Mouse (Mus musculus) liver, embryonic 13.5 days (tissue): ENCODE measurements at regions not wholly inside any gene's neighbourhood (a gene's known extent, or its start where the extent isn't known, plus 50 kb on each side); places are given as distances from the start of the nearest gene placed in this dataset.
A peak's percentile ranks its signal among the peaks of the same experiment; 100 is the strongest.
"Not testable (repeated sequence)": the region's sequence is repeated elsewhere in the genome, so short reads cannot be mapped to it uniquely, and the experiment has no call there.

ENCODE experiments used
- ATAC-seq: fragments of 200-750 bp; cut with Nextera tagmentation; 2 replicates; pipeline ENCODE4 v1.8.0; 2017; ENCODE audit warnings: low read depth, mild to moderate bottlenecking, moderate number of reproducible peaks, moderate library complexity
- DNase-seq: peaks from one replicate; pipeline ENCODE4 v3.0.0; 2022
- H3K27ac ChIP-seq: fragments of 300-500 bp; sonication (generic); 2 replicates; pipeline ENCODE4 v1.5.1; 2015; ENCODE audit warnings: moderate library complexity, mild to moderate bottlenecking, inconsistent platforms
- H3K27me3 ChIP-seq: fragments of 300-500 bp; sonication (generic); 2 replicates; pipeline ENCODE4 v1.6.1; 2015; ENCODE audit warnings: mild to moderate bottlenecking, inconsistent platforms
- H3K36me3 ChIP-seq: fragments of 300-500 bp; sonication (generic); 2 replicates; pipeline ENCODE4 v1.6.1; 2015; ENCODE audit warnings: mild to moderate bottlenecking, inconsistent platforms
- H3K4me1 ChIP-seq: fragments of 300-500 bp; sonication (generic); replicated peaks from 2 replicates; pipeline ENCODE4 v1.6.1; 2015; ENCODE audit warnings: inconsistent platforms
- H3K4me2 ChIP-seq: fragments of 300-500 bp; sonication (generic); 2 replicates; pipeline ENCODE4 v1.6.1; 2015; ENCODE audit warnings: inconsistent platforms, mild to moderate bottlenecking, moderate library complexity
- H3K4me3 ChIP-seq: fragments of 300-500 bp; sonication (generic); replicated peaks from 2 replicates; pipeline ENCODE4 v1.5.1; 2015; ENCODE audit warnings: mild to moderate bottlenecking, inconsistent platforms
- H3K9ac ChIP-seq: fragments of 300-500 bp; sonication (generic); 2 replicates; pipeline ENCODE4 v1.6.1; 2015; ENCODE audit warnings: mild to moderate bottlenecking, inconsistent platforms
- H3K9me3 ChIP-seq: fragments of 300-500 bp; sonication (generic); replicated peaks from 2 replicates; pipeline ENCODE4 v1.6.1; 2016; ENCODE audit warnings: inconsistent platforms
- WGBS: fragments of 180-500 bp; shearing (Covaris S2); methylation state at CpG from one replicate; pipeline ENCODE4 v1.1.7; 2015; ENCODE audit not compliant: insufficient replicate concordance; 5-methylcytosine and 5-hydroxymethylcytosine counted together

DNA sequence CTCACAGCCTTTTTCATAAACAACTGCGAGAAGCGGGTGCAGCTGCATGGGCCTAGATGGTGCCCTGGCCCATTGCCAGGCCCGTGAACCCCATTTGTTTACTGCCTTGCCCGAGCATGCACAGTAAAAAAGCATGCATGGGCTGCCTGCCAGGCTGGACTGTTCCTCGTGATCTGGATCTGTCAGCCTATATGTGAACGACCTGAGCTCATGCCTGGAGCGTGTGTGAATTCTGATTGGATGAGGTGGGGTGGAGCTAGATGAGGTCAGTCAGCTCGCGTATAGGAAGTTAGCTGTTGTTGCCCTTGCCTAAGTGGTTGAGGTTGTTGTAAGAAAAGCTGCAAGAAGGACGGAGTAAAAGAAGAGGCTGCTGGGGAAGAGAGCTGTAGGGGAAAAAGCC lies 194.9 kb downstream of the Teddm3 start:
- no peaks in the 10 kb centered on the region for H3K36me3 ChIP-seq
- H3K4me1 ChIP-seq: no peaks in the 10 kb centered on the region
- no peak overlapping the region for H3K27ac ChIP-seq
- no peak overlapping the region for H3K4me2 ChIP-seq
- ATAC-seq (no peak), DNase-seq (no peak)
- H3K9ac ChIP-seq: no peak overlapping the region
- H3K27me3 ChIP-seq: no peaks in the 10 kb centered on the region
- H3K9me3 ChIP-seq: no peaks in the 10 kb centered on the region
- H3K4me3 ChIP-seq: no peak overlapping the region
- 60% methylated on average over 10 of the region's 10 CpGs for WGBS

- H3K4me1 ChIP-seq: no peaks in the 10 kb centered on the region
- H3K4me3 ChIP-seq: no peak overlapping the region
- DNase-seq (no peak), ATAC-seq (no peak)
- H3K36me3 ChIP-seq: no peaks in the 10 kb centered on the region
- no peak overlapping the region for H3K27ac ChIP-seq
- WGBS: 74% methylated on average over 1 of the region's 1 CpGs
- no peaks in the 10 kb centered on the region for H3K9me3 ChIP-seq
- H3K27me3 ChIP-seq: no peaks in the 10 kb centered on the region
- no peak overlapping the region for H3K9ac ChIP-seq
- H3K4me2 ChIP-seq: no peak overlapping the region
Observed at GRCm38 (mm10) chr16:20936722-20937121, 202.4 kb upstream of the Thpo start.

- DNase-seq, H3K36me3 ChIP-seq, H3K4me3 ChIP-seq, H3K9me3 ChIP-seq, H3K4me1 ChIP-seq, H3K27ac ChIP-seq, H3K9ac ChIP-seq, H3K27me3 ChIP-seq, H3K4me2 ChIP-seq, ATAC-seq: not testable (repeated sequence)
Observed at GRCm38 (mm10) chr16:20934846-20935245, 200.5 kb upstream of the Thpo start.

- DNase-seq, H3K4me2 ChIP-seq, H3K27ac ChIP-seq, H3K9ac ChIP-seq, H3K36me3 ChIP-seq, H3K9me3 ChIP-seq, H3K4me3 ChIP-seq, ATAC-seq, H3K27me3 ChIP-seq, H3K4me1 ChIP-seq: not testable (repeated sequence)
- WGBS: 34% methylated on average over 5 of the region's 5 CpGs
Observed at GRCm38 (mm10) chr16:20930003-20930402, 195.7 kb upstream of the Thpo start.

GRCm38 (mm10) chr16:20925776-20926175 lies 191.5 kb upstream of the Thpo start:
- H3K4me1 ChIP-seq, H3K27ac ChIP-seq, H3K9me3 ChIP-seq, H3K4me2 ChIP-seq, H3K9ac ChIP-seq, DNase-seq, H3K27me3 ChIP-seq, ATAC-seq, H3K4me3 ChIP-seq, H3K36me3 ChIP-seq: not testable (repeated sequence)

- H3K4me3 ChIP-seq, DNase-seq, H3K4me2 ChIP-seq, H3K27me3 ChIP-seq, H3K9me3 ChIP-seq, H3K9ac ChIP-seq, H3K27ac ChIP-seq, H3K4me1 ChIP-seq, ATAC-seq, H3K36me3 ChIP-seq: not testable (repeated sequence)
- 44% methylated on average over 3 of the region's 3 CpGs for WGBS
Observed at GRCm38 (mm10) chr16:20910864-20911263, 176.6 kb upstream of the Thpo start.

DNA sequence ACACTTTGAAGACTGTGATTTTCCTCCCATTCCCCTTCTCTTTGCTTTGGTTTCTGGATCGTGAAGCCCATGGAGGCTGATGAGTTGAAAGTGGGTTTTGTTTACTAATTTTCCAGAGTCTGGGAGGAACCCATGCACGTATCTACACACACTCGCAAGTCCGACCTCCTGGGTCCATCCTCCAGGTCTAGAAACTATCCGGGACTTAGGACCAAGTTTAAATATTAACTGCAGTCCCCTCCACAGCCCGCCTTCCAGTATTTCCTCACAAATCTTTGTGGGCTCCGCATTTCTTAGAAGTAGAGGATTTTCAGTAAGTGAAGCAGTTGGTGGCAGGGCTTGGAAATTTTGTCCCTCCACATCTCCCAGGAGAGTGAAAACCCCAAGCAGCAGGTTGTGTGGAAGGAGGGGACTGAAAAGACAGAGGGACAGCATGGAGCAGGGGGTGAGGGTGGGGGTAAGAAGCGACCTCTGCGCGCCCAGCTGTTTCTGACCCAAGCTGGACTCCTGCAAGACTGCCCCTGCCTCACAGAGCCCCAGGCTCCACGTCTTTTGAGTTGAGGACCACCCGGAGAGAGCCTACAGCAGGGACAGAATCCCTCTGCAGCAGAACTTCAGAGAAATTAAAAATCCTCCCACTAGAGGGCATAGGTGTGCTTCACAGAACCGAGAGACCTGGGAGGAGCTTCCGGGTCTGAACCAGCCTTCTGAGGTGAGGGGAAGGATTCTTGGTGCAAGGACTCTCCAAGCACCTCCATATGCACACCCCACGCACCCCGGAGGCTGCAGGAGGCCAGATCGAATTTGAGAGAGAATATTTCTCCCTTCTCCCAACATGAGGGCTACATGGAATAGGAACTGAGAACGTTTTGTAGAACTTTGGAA lies 174.4 kb upstream of the Thpo start:
- H3K4me1 ChIP-seq, H3K36me3 ChIP-seq, H3K27me3 ChIP-seq, H3K4me3 ChIP-seq, H3K27ac ChIP-seq, H3K9me3 ChIP-seq, H3K9ac ChIP-seq, DNase-seq: not testable (repeated sequence)
- 23% methylated on average over 17 of the region's 18 CpGs for WGBS
- ATAC-seq: peak; percentile 43; the same call in 1 of the 2 replicates
- H3K4me2 ChIP-seq: peak overlapping the region; percentile 21

DNA sequence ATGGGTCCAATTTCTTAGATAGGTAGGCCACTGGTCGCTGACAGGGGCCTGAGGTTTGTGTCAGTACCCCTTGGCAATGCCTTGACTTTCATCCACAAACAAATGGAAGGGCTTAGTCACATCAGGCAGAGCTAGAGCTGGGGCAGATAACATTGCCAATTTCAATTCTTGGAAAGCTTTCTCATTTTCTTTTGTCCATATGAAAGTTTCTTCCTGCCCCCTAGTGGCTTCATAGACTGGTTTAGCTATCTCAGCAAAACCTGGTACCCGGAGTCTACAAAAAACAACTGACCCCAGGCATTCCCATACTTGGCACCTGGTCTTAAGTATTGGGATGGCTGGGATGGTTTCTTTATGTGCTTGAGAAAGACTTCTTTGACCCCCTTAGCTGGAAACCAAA lies 161.4 kb upstream of the Thpo start:
- H3K4me1 ChIP-seq: no peaks in the 10 kb centered on the region
- no peaks in the 10 kb centered on the region for H3K9me3 ChIP-seq
- WGBS: 31% methylated on average over 2 of the region's 2 CpGs
- no peak overlapping the region for H3K4me3 ChIP-seq
- H3K27ac ChIP-seq: no peak overlapping the region
- ATAC-seq: no peak
- no peak for DNase-seq
- H3K27me3 ChIP-seq: no peaks in the 10 kb centered on the region
- no peak overlapping the region for H3K9ac ChIP-seq
- H3K36me3 ChIP-seq: no peaks in the 10 kb centered on the region
- H3K4me2 ChIP-seq: no peak overlapping the region

DNA sequence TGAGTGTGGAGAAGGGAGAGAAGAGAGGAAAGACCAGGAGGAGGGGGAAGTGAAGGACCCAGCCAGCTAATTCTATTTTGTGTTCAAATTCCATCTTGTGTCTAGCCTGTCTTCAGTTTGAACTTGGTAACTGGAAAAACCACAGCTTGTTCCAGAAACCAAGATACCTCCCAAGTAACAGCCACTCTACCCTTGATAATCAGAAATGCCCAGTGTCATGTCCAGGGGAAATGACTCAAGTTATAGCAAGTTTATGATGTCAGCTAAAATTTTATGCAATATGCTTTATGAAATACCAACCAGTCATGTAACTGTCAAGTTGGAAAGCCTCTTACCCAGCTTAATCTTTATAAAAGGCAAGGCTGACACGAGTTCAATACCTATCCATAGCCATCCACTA lies 137.4 kb upstream of the Thpo start:
- WGBS: 37% methylated on average over 1 of the region's 1 CpGs
- H3K9ac ChIP-seq: no peak overlapping the region
- no peak for ATAC-seq
- H3K36me3 ChIP-seq: no peaks in the 10 kb centered on the region
- no peak overlapping the region for H3K4me2 ChIP-seq
- no peak for DNase-seq
- H3K27me3 ChIP-seq: no peaks in the 10 kb centered on the region
- H3K9me3 ChIP-seq: no peaks in the 10 kb centered on the region
- no peak overlapping the region for H3K4me3 ChIP-seq
- no peak overlapping the region for H3K27ac ChIP-seq
- H3K4me1 ChIP-seq: no peaks in the 10 kb centered on the region

DNA sequence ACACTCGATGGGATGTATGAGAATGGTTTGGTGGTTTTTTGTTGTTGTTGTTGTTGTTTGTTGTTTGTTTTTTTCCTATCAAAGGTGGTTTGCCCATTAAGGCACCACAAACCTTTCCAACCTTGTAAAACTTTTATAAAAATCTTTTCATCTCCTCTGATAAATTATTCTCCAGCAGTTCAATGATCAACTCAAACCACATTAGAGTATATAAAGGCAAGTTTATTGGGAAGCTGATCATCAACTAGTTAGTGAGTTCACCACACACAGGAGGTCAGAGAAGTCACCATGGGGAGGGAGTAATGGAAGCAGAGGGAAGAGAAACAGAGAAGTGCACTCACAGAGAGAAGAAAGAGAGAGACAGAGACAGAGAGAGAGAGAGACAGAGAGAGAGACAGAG lies 132.5 kb upstream of the Thpo start:
- H3K27me3 ChIP-seq: no peaks in the 10 kb centered on the region
- H3K9ac ChIP-seq: no peak overlapping the region
- DNase-seq: no peak
- no peaks in the 10 kb centered on the region for H3K4me1 ChIP-seq
- no peak overlapping the region for H3K4me2 ChIP-seq
- no peaks in the 10 kb centered on the region for H3K36me3 ChIP-seq
- H3K9me3 ChIP-seq: no peaks in the 10 kb centered on the region
- no peak overlapping the region for H3K4me3 ChIP-seq
- ATAC-seq: no peak
- WGBS: 52% methylated on average over 1 of the region's 1 CpGs
- no peak overlapping the region for H3K27ac ChIP-seq

DNA sequence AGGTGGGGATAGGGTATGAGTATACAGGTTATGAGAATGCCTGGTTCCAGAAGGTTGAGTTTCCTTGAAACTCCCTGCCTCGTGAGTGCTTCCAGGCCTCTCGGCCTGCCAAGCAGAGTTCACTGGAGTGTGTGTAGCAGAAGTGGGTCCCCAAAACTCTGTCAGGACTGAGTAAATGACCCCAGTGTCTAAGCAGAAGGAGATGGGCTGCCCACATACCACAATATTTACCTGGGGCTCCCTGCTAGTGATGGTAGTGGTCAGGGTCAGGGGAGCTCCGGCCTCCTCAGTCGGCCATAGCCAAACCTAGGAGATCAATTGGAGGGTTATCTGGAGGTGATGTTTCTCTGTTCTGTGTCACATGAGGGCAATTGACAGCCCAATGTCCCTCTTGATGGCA lies 126.9 kb upstream of the Thpo start:
- Histone ChIP-seq H3K4me1 (no peaks in the 10 kb centered on the region), H3K9ac (no peak overlapping the region), H3K27ac (no peak overlapping the region), H3K4me3 (no peak overlapping the region), H3K27me3 (no peaks in the 10 kb centered on the region), H3K4me2 (no peak overlapping the region), H3K9me3 (no peaks in the 10 kb centered on the region), H3K36me3 (no peaks in the 10 kb centered on the region)
- DNase-seq (no peak), ATAC-seq (no peak)
- WGBS: 76% methylated on average over 4 of the region's 4 CpGs

GRCm38 (mm10) chr16:20860606-20861005 lies 126.3 kb upstream of the Thpo start:
- H3K4me1 ChIP-seq, H3K27me3 ChIP-seq, H3K4me2 ChIP-seq, DNase-seq, ATAC-seq, H3K27ac ChIP-seq, H3K36me3 ChIP-seq, H3K4me3 ChIP-seq, H3K9ac ChIP-seq, H3K9me3 ChIP-seq: not testable (repeated sequence)
- 63% methylated on average over 3 of the region's 3 CpGs for WGBS
